Mouse (Mus musculus): ENCODE measurements around the gene Kcnh2. TPM values are rescaled to one million over a fixed set of nuclear protein-coding genes. Genes with fewer than 3 reads are reported as not detected.

Gene Kcnh2
- total RNA-seq, 2 experiments from 2014 or later, result 1.4 to 2.2 TPM

DNA sequence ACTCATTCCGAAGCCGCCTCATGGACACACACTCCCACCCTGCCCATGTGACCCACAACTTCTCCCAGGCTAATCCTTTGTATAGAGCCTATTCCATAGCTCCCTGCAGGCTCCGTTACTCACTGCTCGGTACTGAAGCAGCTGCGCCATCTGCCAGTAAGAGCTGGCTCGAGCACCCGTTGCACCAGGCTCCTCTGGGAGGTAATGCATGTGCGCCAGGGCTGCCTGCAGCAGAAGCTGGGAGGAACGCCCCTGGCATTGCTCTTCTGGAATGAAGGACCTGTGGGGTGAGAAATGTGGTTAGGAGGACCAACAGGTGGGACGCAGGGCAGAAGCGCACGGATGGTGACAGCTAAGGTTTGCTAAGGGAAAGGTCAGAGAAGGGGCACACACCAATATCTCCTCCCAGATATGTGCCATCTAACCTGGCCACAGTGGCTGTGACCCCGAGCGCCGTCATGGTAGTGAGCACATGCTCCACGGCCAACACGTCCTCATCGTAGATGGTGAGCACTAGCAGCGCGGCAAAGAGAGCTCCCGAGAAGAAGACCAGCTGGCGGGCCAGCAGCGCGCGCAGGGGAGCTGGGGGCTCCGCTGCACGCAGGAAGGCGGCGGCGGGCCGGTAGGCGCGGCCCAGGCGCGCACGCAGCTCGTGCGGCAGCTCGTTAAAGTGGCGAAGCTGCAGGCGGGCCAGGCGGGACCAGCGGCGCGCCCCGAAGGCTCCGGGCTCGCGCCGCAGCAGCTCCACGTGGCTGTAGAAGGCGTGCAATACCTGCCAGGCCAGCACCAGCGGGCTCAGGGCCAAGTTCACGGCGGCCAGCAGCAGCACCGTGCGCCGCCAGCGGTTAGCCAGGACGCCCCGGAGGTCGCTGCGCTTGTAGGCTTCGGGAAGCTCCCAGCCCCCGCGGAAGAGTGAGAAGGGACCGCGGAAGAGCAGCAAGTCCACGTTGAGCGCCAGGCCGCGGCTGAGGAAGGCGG is 36.1 kb upstream of the Kcnh2 start:
- DNase-seq, result peak; percentile 87
- H3K27ac ChIP-seq, result peak overlapping the region; percentile 67
- TF ChIP-seq CTCF (IDR thresholded peaks at IDR 0.05), result no peak
- peak overlapping the region; percentile 73 for H3K4me3 ChIP-seq
- intact Hi-C loops (cut with DNase I), result no loop called here

GRCm38 (mm10) chr5:24385887-24386550 is 34.6 kb upstream of the Kcnh2 start:
- no peak for DNase-seq
- H3K27ac ChIP-seq, result no peak overlapping the region
- H3K4me3 ChIP-seq, result no peak overlapping the region
- intact Hi-C loops (cut with DNase I), result no loop called here
- no peak for TF ChIP-seq CTCF (IDR thresholded peaks at IDR 0.05)

GRCm38 (mm10) chr5:24385374-24385773 is 34.0 kb upstream of the Kcnh2 start:
- TF ChIP-seq CTCF (IDR thresholded peaks at IDR 0.05), result no peak
- Histone ChIP-seq H3K27ac (peak overlapping the region; percentile 71), H3K4me3 (no peak overlapping the region)
- no peak for DNase-seq
- intact Hi-C loops (cut with DNase I), result no loop called here

- H3K27ac ChIP-seq, result peak overlapping the region; percentile 85
- no peak for TF ChIP-seq CTCF (IDR thresholded peaks at IDR 0.05)
- DNase-seq, result no peak
- intact Hi-C loops (cut with DNase I), result no loop called here
- H3K4me3 ChIP-seq, result peak overlapping the region; percentile 72
These were observed 33.0 kb upstream of the Kcnh2 start for GRCm38 (mm10) chr5:24384407-24384806.

- peak; percentile 92 for DNase-seq
- peak; percentile 49 for TF ChIP-seq CTCF (IDR thresholded peaks at IDR 0.05)
- peak overlapping the region; percentile 85 for H3K27ac ChIP-seq
These were observed 31.8 kb upstream of the Kcnh2 start for GRCm38 (mm10) chr5:24383026-24383859.

DNA sequence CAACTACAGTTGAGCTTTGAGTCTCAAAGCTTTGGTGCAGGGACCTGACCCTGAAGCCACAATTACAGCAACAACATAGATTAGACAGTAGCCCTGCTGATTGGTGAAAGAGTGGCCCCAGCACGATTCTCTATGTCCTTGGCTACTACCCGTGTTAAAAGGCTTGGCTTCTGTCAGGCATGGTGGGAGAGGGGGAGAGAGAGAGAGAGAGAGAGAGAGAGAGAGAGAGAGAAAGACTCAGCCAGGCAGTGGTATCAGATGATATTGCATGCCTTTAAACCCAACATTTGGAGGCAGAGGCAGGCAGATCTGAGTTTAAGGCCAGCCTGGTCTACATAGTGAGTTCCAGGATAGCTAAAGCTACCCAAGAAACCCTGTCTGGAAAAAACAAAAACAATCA is 30.6 kb upstream of the Kcnh2 start:
- H3K27ac ChIP-seq, result no peak overlapping the region
- no peak for TF ChIP-seq CTCF (IDR thresholded peaks at IDR 0.05)
- intact Hi-C loops (cut with DNase I), result no loop called here
- no peak for DNase-seq
- H3K4me3 ChIP-seq, result no peak overlapping the region

More at GRCm38 (mm10) chr5:24383026-24383859, 31.8 kb upstream of the Kcnh2 start:
- peak overlapping the region; percentile 72 for H3K4me3 ChIP-seq
- intact Hi-C loops (cut with DNase I), result no loop called here

DNA sequence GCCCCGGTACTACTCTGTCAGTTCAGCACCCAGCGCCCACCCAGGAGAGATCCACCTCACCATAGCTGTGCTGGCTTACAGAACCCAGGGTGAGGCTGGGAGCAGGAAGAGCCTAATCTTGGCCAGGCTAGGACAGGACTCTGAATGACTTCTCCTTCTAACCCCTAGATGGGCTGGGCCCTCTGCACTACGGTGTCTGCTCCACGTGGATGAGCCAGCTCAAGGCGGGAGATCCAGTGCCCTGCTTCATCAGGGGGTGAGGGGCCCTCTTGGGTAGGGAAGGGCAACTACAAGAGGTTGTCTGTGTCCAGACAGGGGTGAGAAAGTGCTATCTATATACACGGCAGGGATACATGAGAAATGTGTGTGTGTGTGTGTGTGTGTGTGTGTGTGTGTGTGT is 30.1 kb upstream of the Kcnh2 start:
- intact Hi-C loops (cut with DNase I), result no loop called here
- TF ChIP-seq CTCF (IDR thresholded peaks at IDR 0.05), result no peak
- DNase-seq, result no peak
- Histone ChIP-seq H3K27ac (no peak overlapping the region), H3K4me3 (no peak overlapping the region)

DNA sequence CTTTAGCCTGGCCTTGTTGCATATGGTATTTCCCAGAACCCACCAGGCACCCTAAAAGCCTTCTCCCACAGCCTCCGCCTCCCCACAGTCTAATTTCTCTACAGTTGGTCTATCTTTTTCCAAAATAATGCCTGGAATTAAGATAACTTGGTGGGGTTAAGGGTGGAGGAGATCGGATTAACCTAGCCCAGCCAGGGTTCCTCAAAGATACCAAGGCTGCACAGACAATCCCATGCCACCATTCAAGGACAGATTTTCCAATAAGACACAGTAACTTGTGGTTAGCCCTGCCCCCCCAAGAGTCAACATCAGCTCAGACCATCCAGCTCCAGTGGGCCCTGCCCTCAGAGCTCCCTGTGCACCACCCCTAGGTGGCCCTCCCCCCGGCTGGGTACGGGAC is 29.1 kb upstream of the Kcnh2 start:
- H3K4me3 ChIP-seq, result no peak overlapping the region
- DNase-seq, result no peak
- no peak for TF ChIP-seq CTCF (IDR thresholded peaks at IDR 0.05)
- H3K27ac ChIP-seq, result no peak overlapping the region
- intact Hi-C loops (cut with DNase I), result no loop called here

DNA sequence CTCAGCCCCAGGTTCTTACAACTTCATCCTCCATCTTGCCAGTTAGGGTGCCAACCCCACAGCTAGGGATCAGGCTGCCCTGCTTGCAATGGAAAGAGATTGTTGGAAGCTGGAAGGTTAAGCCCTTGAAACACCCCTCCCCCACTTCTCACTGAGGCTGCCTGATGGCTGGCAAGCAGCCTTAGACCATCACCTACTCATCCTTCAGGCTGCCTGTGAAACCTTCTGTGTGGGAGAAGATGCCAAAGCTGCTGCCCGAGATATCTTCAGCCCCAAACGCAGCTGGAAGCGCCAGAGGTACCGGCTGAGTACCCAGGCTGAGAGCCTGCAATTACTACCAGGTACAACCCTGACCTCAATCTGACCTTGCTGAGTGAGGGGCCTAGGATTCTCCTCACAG is 28.1 kb upstream of the Kcnh2 start:
- Histone ChIP-seq H3K4me3 (no peak overlapping the region), H3K27ac (no peak overlapping the region)
- intact Hi-C loops (cut with DNase I), result no loop called here
- DNase-seq, result no peak
- no peak for TF ChIP-seq CTCF (IDR thresholded peaks at IDR 0.05)

DNA sequence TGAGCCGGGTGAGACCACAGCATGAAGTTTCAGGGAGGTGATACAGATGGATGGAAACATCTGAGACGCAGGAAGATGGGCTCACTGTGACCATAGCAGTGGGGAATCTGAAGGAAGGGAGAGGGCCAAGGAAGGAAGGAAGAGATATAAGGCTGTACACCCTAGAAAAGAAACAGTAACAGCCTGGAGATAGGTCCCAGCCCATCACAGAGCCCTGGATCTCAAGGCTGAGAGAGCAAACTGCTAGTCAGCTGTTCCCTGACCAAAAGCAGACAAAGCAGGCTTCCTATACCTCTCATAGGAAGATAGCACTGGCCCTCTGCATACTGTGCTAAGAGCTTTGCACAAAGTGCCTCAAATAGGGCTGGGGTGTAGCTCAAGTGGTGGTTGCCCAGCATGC is 27.3 kb upstream of the Kcnh2 start:
- no peak overlapping the region for H3K4me3 ChIP-seq
- intact Hi-C loops (cut with DNase I), result no loop called here
- no peak for DNase-seq
- H3K27ac ChIP-seq, result no peak overlapping the region
- no peak for TF ChIP-seq CTCF (IDR thresholded peaks at IDR 0.05)

GRCm38 (mm10) chr5:24374666-24375328 is 23.4 kb upstream of the Kcnh2 start:
- intact Hi-C loops (cut with DNase I), result no loop called here
- TF ChIP-seq CTCF (IDR thresholded peaks at IDR 0.05), result no peak
- Histone ChIP-seq H3K4me3 (no peak overlapping the region), H3K27ac (no peak overlapping the region)
- DNase-seq, result no peak

GRCm38 (mm10) chr5:24374216-24374615 is 22.8 kb upstream of the Kcnh2 start:
- TF ChIP-seq CTCF (IDR thresholded peaks at IDR 0.05), result no peak
- Histone ChIP-seq H3K4me3 (no peak overlapping the region), H3K27ac (no peak overlapping the region)
- no peak for DNase-seq
- intact Hi-C loops (cut with DNase I), result no loop called here

All from gastrocnemius, adult 2 months (tissue).